Mouse (Mus musculus) forebrain, embryonic 14.5 days (tissue): ENCODE results near the gene Ntrk2. TPM values are rescaled to one million over a fixed set of nuclear protein-coding genes. Genes with fewer than 3 reads are reported as not detected.

Experiments
- ATAC-seq: fragments of 200-750 bp; cut with Nextera tagmentation; 2 replicates; pipeline ENCODE4 v1.8.0; 2017; ENCODE audit warnings: mild to moderate bottlenecking, moderate library complexity
- DNase-seq: peaks from one replicate; pipeline ENCODE4 v3.0.0-alpha.2; 2015; ENCODE audit warnings: low spot score
- H3K27ac ChIP-seq: fragments of 300-500 bp; sonication (generic); 2 replicates; pipeline ENCODE4 v1.5.1; 2014; ENCODE audit warnings: low read depth, mild to moderate bottlenecking, control low read depth, low read length, moderate library complexity
- H3K27me3 ChIP-seq: fragments of 300-500 bp; sonication (generic); replicated peaks from 2 replicates; pipeline ENCODE4 v1.6.1; 2014; ENCODE audit warnings: low read length, control low read depth, mixed read lengths; ENCODE audit not compliant: control insufficient read depth, insufficient read depth
- H3K36me3 ChIP-seq: fragments of 300-500 bp; sonication (generic); 2 replicates; pipeline ENCODE4 v1.6.1; 2014; ENCODE audit warnings: low read length, control low read depth; ENCODE audit not compliant: control insufficient read depth, insufficient read depth
- H3K4me1 ChIP-seq: fragments of 300-500 bp; sonication (generic); 2 replicates; pipeline ENCODE4 v1.6.1; 2014; ENCODE audit warnings: antibody characterized with exemption, low read length, control low read depth; ENCODE audit not compliant: control insufficient read depth, insufficient read depth
- H3K4me2 ChIP-seq: fragments of 300-500 bp; sonication (generic); 2 replicates; pipeline ENCODE4 v1.6.1; 2014; ENCODE audit warnings: mild to moderate bottlenecking, control low read depth, low read length
- H3K4me3 ChIP-seq: fragments of 300-500 bp; sonication (generic); 2 replicates; pipeline ENCODE4 v1.5.1; 2014; ENCODE audit warnings: low read depth, low read length, control low read depth
- H3K9ac ChIP-seq: fragments of 300-500 bp; sonication (generic); 2 replicates; pipeline ENCODE4 v1.6.1; 2014; ENCODE audit warnings: mild to moderate bottlenecking, low read length, control low read depth, moderate library complexity
- H3K9me3 ChIP-seq: fragments of 300-500 bp; sonication (generic); replicated peaks from 2 replicates; pipeline ENCODE4 v1.6.1; 2016; ENCODE audit warnings: low read length, control low read depth, mixed read lengths; ENCODE audit not compliant: control insufficient read depth
- WGBS: fragments of 180-500 bp; shearing (Covaris S2); extraction: QIAGEN DNeasy Blood & Tissue Kit; methylation state at CpG from one replicate; pipeline ENCODE4 v1.1.7; 2014; 5-methylcytosine and 5-hydroxymethylcytosine counted together
- polyA plus RNA-seq: library from polyadenylated mRNA; unstranded; fragments of >200 nt; fragmentation: Nextera tagmentation; extraction: Ambion mirVana; gene quantifications from 2 replicates; pipeline ENCODE4 v1.2.1, GENCODE M21; 2014

Gene Ntrk2
- polyA plus RNA-seq, 1 experiment from 2014 or later, result 49.9 TPM

- peak overlapping the region; percentile 63 for H3K27ac ChIP-seq
- H3K4me2 ChIP-seq, result 0 out of 2 replicates have a peak overlapping the region, but pooled peaks have one; percentile 12
- H3K4me1 ChIP-seq, result peaks cover 49% of the 10 kb centered on the region
- DNase-seq, result peak; percentile 96
- no peaks in the 10 kb centered on the region for H3K36me3 ChIP-seq
- no peaks in the 10 kb centered on the region for H3K9me3 ChIP-seq
- no peaks in the 10 kb centered on the region for H3K27me3 ChIP-seq
- H3K9ac ChIP-seq, result peak overlapping the region; percentile 10; the same call in 1 of the 2 replicates
- no peak overlapping the region for H3K4me3 ChIP-seq
- ATAC-seq, result peak; percentile 79
- 32% methylated on average over 21 of the region's 21 CpGs for WGBS
Observed at GRCm38 (mm10) chr13:59145677-59146555, 339.5 kb downstream of the Ntrk2 start.

- ATAC-seq, result no peak
Observed at GRCm38 (mm10) chr13:59146616-59147015, 340.2 kb downstream of the Ntrk2 start.

GRCm38 (mm10) chr13:59147976-59148375 lies 341.6 kb downstream of the Ntrk2 start:
- peak; percentile 71 for DNase-seq
- ATAC-seq, result peak; percentile 32

More at GRCm38 (mm10) chr13:59146616-59147015, 340.2 kb downstream of the Ntrk2 start:
- H3K36me3 ChIP-seq, result no peaks in the 10 kb centered on the region
- H3K27ac ChIP-seq, result peak overlapping the region; percentile 63
- 91% methylated on average over 7 of the region's 7 CpGs for WGBS
- H3K4me3 ChIP-seq, result no peak overlapping the region
- H3K4me1 ChIP-seq, result peaks cover 49% of the 10 kb centered on the region
- DNase-seq, result no peak
- no peaks in the 10 kb centered on the region for H3K9me3 ChIP-seq
- no peak overlapping the region for H3K4me2 ChIP-seq
- H3K27me3 ChIP-seq, result no peaks in the 10 kb centered on the region
- H3K9ac ChIP-seq, result no peak overlapping the region

GRCm38 (mm10) chr13:59148793-59149192 lies 342.4 kb downstream of the Ntrk2 start:
- no peaks in the 10 kb centered on the region for H3K27me3 ChIP-seq
- no peaks in the 10 kb centered on the region for H3K36me3 ChIP-seq
- ATAC-seq (no peak), DNase-seq (peak; percentile 31)
- H3K4me1 ChIP-seq, result peaks cover 42% of the 10 kb centered on the region
- H3K27ac ChIP-seq, result no peak overlapping the region
- H3K9me3 ChIP-seq, result no peaks in the 10 kb centered on the region
- no peak overlapping the region for H3K4me3 ChIP-seq
- 87% methylated on average over 10 of the region's 10 CpGs for whole genome bisulfite sequencing
- no peak overlapping the region for H3K4me2 ChIP-seq
- no peak overlapping the region for H3K9ac ChIP-seq

More at GRCm38 (mm10) chr13:59147976-59148375, 341.6 kb downstream of the Ntrk2 start:
- Histone ChIP-seq H3K27me3 (no peaks in the 10 kb centered on the region), H3K4me1 (peaks cover 49% of the 10 kb centered on the region), H3K36me3 (no peaks in the 10 kb centered on the region), H3K4me3 (no peak overlapping the region), H3K9me3 (no peaks in the 10 kb centered on the region), H3K4me2 (no peak overlapping the region), H3K27ac (no peak overlapping the region), H3K9ac (no peak overlapping the region)
- WGBS, result 12% methylated on average over 4 of the region's 4 CpGs

- H3K36me3 ChIP-seq, result no peaks in the 10 kb centered on the region
- 85% methylated on average over 8 of the region's 8 CpGs for WGBS
- H3K9ac ChIP-seq, result no peak overlapping the region
- DNase-seq, result no peak
- H3K4me3 ChIP-seq, result no peak overlapping the region
- no peaks in the 10 kb centered on the region for H3K27me3 ChIP-seq
- ATAC-seq, result no peak
- H3K4me1 ChIP-seq, result no peaks in the 10 kb centered on the region
- no peaks in the 10 kb centered on the region for H3K9me3 ChIP-seq
- H3K27ac ChIP-seq, result no peak overlapping the region
- no peak overlapping the region for H3K4me2 ChIP-seq
Observed at GRCm38 (mm10) chr13:59164015-59164414, 357.6 kb downstream of the Ntrk2 start.

- no peaks in the 10 kb centered on the region for H3K9me3 ChIP-seq
- H3K4me2 ChIP-seq, result no peak overlapping the region
- no peak overlapping the region for H3K27ac ChIP-seq
- peaks cover 5% of the 10 kb centered on the region; the same call in 1 of the 2 replicates for H3K4me1 ChIP-seq
- ATAC-seq (no peak), DNase-seq (no peak)
- no peak overlapping the region for H3K9ac ChIP-seq
- no peaks in the 10 kb centered on the region for H3K36me3 ChIP-seq
- no peak overlapping the region for H3K4me3 ChIP-seq
- 85% methylated on average over 8 of the region's 8 CpGs for WGBS
- H3K27me3 ChIP-seq, result no peaks in the 10 kb centered on the region
Observed at GRCm38 (mm10) chr13:59173840-59174239, 367.5 kb downstream of the Ntrk2 start.

GRCm38 (mm10) chr13:59176021-59176420 lies 369.7 kb downstream of the Ntrk2 start:
- H3K27me3 ChIP-seq, result no peaks in the 10 kb centered on the region
- 70% methylated on average over 3 of the region's 3 CpGs for WGBS
- ATAC-seq (no peak), DNase-seq (no peak)
- H3K4me2 ChIP-seq, result no peak overlapping the region
- no peaks in the 10 kb centered on the region for H3K9me3 ChIP-seq
- no peaks in the 10 kb centered on the region for H3K36me3 ChIP-seq
- H3K4me3 ChIP-seq, result no peak overlapping the region
- no peak overlapping the region for H3K9ac ChIP-seq
- H3K27ac ChIP-seq, result no peak overlapping the region
- H3K4me1 ChIP-seq, result peaks cover 10% of the 10 kb centered on the region; the same call in 1 of the 2 replicates

GRCm38 (mm10) chr13:59176485-59176884 lies 370.1 kb downstream of the Ntrk2 start:
- no peak overlapping the region for H3K9ac ChIP-seq
- peaks cover 13% of the 10 kb centered on the region; the same call in 1 of the 2 replicates for H3K4me1 ChIP-seq
- DNase-seq (no peak), ATAC-seq (no peak)
- H3K9me3 ChIP-seq, result no peaks in the 10 kb centered on the region
- WGBS, result 77% methylated on average over 9 of the region's 9 CpGs
- no peak overlapping the region for H3K4me3 ChIP-seq
- no peak overlapping the region for H3K27ac ChIP-seq
- H3K27me3 ChIP-seq, result no peaks in the 10 kb centered on the region
- no peak overlapping the region for H3K4me2 ChIP-seq
- no peaks in the 10 kb centered on the region for H3K36me3 ChIP-seq

- Histone ChIP-seq H3K27me3 (no peaks in the 10 kb centered on the region), H3K4me2 (no peak overlapping the region), H3K27ac (no peak overlapping the region), H3K36me3 (no peaks in the 10 kb centered on the region), H3K4me1 (peaks cover 13% of the 10 kb centered on the region; the same call in 1 of the 2 replicates), H3K9ac (no peak overlapping the region), H3K9me3 (no peaks in the 10 kb centered on the region), H3K4me3 (no peak overlapping the region)
- WGBS, result 66% methylated on average over 9 of the region's 9 CpGs
- no peak for ATAC-seq
- no peak for DNase-seq
Observed at GRCm38 (mm10) chr13:59177003-59177402, 370.6 kb downstream of the Ntrk2 start.
